Mouse (Mus musculus) embryonic facial prominence, embryonic 15.5 days (tissue): ENCODE measurements around the gene Fam173b. TPM values are rescaled to one million over a fixed set of nuclear protein-coding genes. Genes with fewer than 3 reads are reported as not detected.

Experiments used
- ATAC-seq: fragments of 200-750 bp; cut with Nextera tagmentation; 2 replicates; pipeline ENCODE4 v1.8.0; 2017; ENCODE audit warnings: low read depth, moderate TSS enrichment; ENCODE audit not compliant: insufficient number of reproducible peaks, low FRiP score, low TSS enrichment
- H3K27ac ChIP-seq: fragments of 300-500 bp; sonication (generic); replicated peaks from 2 replicates; pipeline ENCODE4 v1.5.1; 2015; ENCODE audit warnings: mild to moderate bottlenecking, inconsistent platforms
- H3K27me3 ChIP-seq: fragments of 300-500 bp; sonication (generic); 2 replicates; pipeline ENCODE4 v1.6.1; 2015; ENCODE audit warnings: inconsistent platforms
- H3K36me3 ChIP-seq: fragments of 300-500 bp; sonication (generic); 2 replicates; pipeline ENCODE4 v1.6.1; 2015; ENCODE audit warnings: mild to moderate bottlenecking, inconsistent platforms
- H3K4me1 ChIP-seq: fragments of 300-500 bp; sonication (generic); 2 replicates; pipeline ENCODE4 v1.6.1; 2015; ENCODE audit warnings: inconsistent platforms
- H3K4me2 ChIP-seq: fragments of 300-500 bp; sonication (generic); replicated peaks from 2 replicates; pipeline ENCODE4 v1.6.1; 2015; ENCODE audit warnings: mild to moderate bottlenecking, inconsistent platforms
- H3K4me3 ChIP-seq: fragments of 300-500 bp; sonication (generic); replicated peaks from 2 replicates; pipeline ENCODE4 v1.5.1; 2015; ENCODE audit warnings: mild to moderate bottlenecking, inconsistent platforms
- H3K9ac ChIP-seq: fragments of 300-500 bp; sonication (generic); 2 replicates; pipeline ENCODE4 v1.6.1; 2015; ENCODE audit warnings: inconsistent platforms
- H3K9me3 ChIP-seq: fragments of 300-500 bp; sonication (generic); replicated peaks from 2 replicates; pipeline ENCODE4 v1.6.1; 2016; ENCODE audit warnings: inconsistent platforms
- WGBS: fragments of 180-500 bp; shearing (Covaris S2); methylation state at CpG from one replicate; pipeline ENCODE4 v1.1.7; 2015; 5-methylcytosine and 5-hydroxymethylcytosine counted together
- polyA plus RNA-seq: library from polyadenylated mRNA; unstranded; fragments of >200 nt; fragmentation: Nextera tagmentation; extraction: Ambion mirVana; gene quantifications from 2 replicates; pipeline ENCODE4 v1.2.1, GENCODE M21; 2015

Fam173b gene
- polyA plus RNA-seq, result 15.7 and 16.9 TPM in 2 replicates

DNA sequence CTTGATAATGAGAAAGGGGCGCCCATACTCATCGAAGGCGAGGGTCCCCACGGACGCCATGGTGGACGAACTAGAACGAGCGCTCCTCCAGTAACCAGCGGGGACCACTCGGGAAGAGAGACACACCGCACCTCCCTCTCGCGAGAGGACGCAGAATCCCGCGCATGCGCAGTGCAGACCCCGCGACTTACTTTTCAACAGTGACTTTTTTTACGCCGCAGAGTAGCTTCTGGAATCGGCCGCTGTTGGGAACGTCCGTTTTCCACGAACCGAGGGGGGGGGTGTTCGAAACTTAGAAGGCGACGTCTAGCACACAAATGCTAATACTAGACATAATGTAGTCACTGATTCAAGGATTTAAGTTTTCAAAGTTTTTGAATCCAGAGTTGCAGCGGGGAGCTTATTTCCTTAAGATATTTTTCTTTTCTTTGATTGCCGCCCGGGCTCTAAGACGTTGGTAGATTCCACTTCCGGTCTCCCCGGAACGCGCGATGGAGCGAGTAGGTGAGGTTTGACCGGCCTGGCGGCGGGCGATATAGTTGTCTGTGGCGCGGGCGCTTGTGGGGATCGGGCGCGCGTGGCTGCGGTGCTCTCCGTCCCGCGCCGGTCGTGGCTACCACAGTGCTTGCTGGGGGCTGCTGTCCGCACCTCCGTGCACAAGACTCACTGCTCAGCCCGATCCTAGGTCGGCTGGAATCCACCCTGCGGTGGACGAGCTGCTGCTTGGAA, at the start of gene Fam173b, which contains the start of gene Cct5:
Gene Fam173b, plus strand, starts transcription at position 207 of the 729 bp plus-strand sequence.
Gene Cct5, minus strand, starts transcription at position 159 of the 729 bp plus-strand sequence.
- peak within 1 kb of the TSS; percentile 87 for H3K4me2 ChIP-seq
- peak within 1 kb of the TSS; percentile 96 for H3K27ac ChIP-seq
- peak; percentile 91 for ATAC-seq
- H3K9me3 ChIP-seq, result no peaks in the 10 kb centered on the region
- H3K9ac ChIP-seq, result peak within 1 kb of the TSS; percentile 85
- under 1% methylated on average over 63 of the region's 63 CpGs for WGBS
- H3K36me3 ChIP-seq, result peaks cover 14% of the 10 kb centered on the region; the same call in 1 of the 2 replicates
- H3K4me3 ChIP-seq, result peak within 1 kb of the TSS; percentile 71
- peaks cover 24% of the 10 kb centered on the region for H3K4me1 ChIP-seq
- H3K27me3 ChIP-seq, result no peaks in the 10 kb centered on the region

GRCm38 (mm10) chr15:31554855-31555254, 46.8 kb upstream of the Fam173b start:
- H3K9me3 ChIP-seq, result no peaks in the 10 kb centered on the region

DNA sequence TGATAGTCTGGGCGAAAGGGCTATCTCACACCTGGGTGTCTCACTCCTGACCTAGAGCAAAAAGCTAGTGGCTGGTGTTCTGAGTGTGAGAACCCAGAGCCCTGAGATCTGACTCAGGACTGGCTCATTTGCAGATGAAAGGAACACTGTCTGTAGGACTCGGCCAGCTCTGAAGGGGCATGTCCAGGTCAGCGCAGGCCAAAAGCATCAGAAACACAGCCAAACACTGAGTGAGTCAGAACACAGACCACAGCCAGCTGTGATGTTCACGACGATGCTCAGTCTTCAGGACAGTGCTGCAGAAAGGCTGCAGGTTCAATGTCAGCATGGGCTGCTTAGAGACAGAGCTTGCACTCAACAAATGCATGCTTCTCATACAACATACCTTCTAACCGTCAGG, 40.3 kb upstream of the Fam173b start:
- Histone ChIP-seq H3K4me2 (no peak overlapping the region), H3K36me3 (no peaks in the 10 kb centered on the region), H3K4me3 (no peak overlapping the region), H3K27ac (no peak overlapping the region), H3K9ac (no peak overlapping the region), H3K9me3 (no peaks in the 10 kb centered on the region), H3K27me3 (no peaks in the 10 kb centered on the region), H3K4me1 (0 out of 2 replicates have a peak, but pooled peaks cover 6% of the 10 kb centered on the region)
- ATAC-seq, result no peak
- 76% methylated on average over 6 of the region's 6 CpGs for WGBS

More at GRCm38 (mm10) chr15:31554855-31555254, 46.8 kb upstream of the Fam173b start:
- H3K4me2 ChIP-seq, result no peak overlapping the region
- H3K27ac ChIP-seq, result no peak overlapping the region
- no peaks in the 10 kb centered on the region for H3K4me1 ChIP-seq
- no peak overlapping the region for H3K9ac ChIP-seq
- no peaks in the 10 kb centered on the region for H3K27me3 ChIP-seq
- 88% methylated on average over 2 of the region's 2 CpGs for WGBS
- no peak overlapping the region for H3K4me3 ChIP-seq
- H3K36me3 ChIP-seq, result no peaks in the 10 kb centered on the region
- ATAC-seq, result no peak

GRCm38 (mm10) chr15:31561976-31562375, 39.7 kb upstream of the Fam173b start:
- Histone ChIP-seq H3K36me3 (no peaks in the 10 kb centered on the region), H3K4me3 (no peak overlapping the region), H3K9ac (no peak overlapping the region), H3K27me3 (no peaks in the 10 kb centered on the region), H3K9me3 (no peaks in the 10 kb centered on the region), H3K27ac (no peak overlapping the region), H3K4me2 (no peak overlapping the region), H3K4me1 (0 out of 2 replicates have a peak, but pooled peaks cover 6% of the 10 kb centered on the region)
- 97% methylated on average over 4 of the region's 4 CpGs for WGBS
- no peak for ATAC-seq

- Histone ChIP-seq H3K36me3 (no peaks in the 10 kb centered on the region), H3K9ac (no peak overlapping the region), H3K4me1 (0 out of 2 replicates have a peak, but pooled peaks cover 6% of the 10 kb centered on the region), H3K9me3 (no peaks in the 10 kb centered on the region), H3K27ac (no peak overlapping the region), H3K27me3 (no peaks in the 10 kb centered on the region), H3K4me2 (no peak overlapping the region), H3K4me3 (no peak overlapping the region)
- 81% methylated on average over 8 of the region's 8 CpGs for WGBS
- no peak for ATAC-seq
Observed at GRCm38 (mm10) chr15:31562847-31563246, 38.8 kb upstream of the Fam173b start.

- WGBS, result 52% methylated on average over 19 of the region's 19 CpGs
- no peak for ATAC-seq
- H3K4me1 ChIP-seq, result peaks cover 15% of the 10 kb centered on the region
- no peak overlapping the region for H3K4me3 ChIP-seq
- no peaks in the 10 kb centered on the region for H3K9me3 ChIP-seq
- H3K27me3 ChIP-seq, result no peaks in the 10 kb centered on the region
- H3K4me2 ChIP-seq, result no peak overlapping the region
- no peaks in the 10 kb centered on the region for H3K36me3 ChIP-seq
- H3K27ac ChIP-seq, result no peak overlapping the region
- no peak overlapping the region for H3K9ac ChIP-seq
Observed at GRCm38 (mm10) chr15:31563577-31564546, 37.8 kb upstream of the Fam173b start.

DNA sequence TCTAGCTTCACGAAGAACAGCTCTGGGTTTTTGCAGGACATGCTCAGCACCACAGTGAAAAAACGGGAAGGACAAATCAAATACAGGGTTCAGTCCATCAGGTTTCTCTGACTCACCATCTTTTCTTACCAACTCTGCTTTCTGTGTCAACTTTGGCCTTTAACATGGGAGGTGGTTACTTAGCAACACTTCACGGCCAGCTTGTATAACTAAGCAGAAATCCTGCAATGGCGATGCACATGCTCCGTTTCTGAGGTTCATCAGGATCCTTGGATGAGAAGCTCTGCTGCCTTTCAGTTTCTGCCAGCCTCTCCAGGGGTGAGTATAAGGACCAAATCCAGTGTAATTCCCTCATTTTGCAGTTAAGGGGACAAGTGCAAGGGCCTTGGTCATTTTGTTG, 36.5 kb upstream of the Fam173b start, which contains the start of gene Cmbl:
Gene Cmbl, plus strand, starts transcription at position 206 of the 400 bp plus-strand sequence.
- no peak within 1 kb of the TSS for H3K4me2 ChIP-seq
- H3K27ac ChIP-seq, result no peak within 1 kb of the TSS
- no peaks in the 10 kb centered on the region for H3K27me3 ChIP-seq
- peaks cover 24% of the 10 kb centered on the region for H3K4me1 ChIP-seq
- WGBS, result 68% methylated on average over 5 of the region's 5 CpGs
- H3K9ac ChIP-seq, result no peak within 1 kb of the TSS
- no peaks in the 10 kb centered on the region for H3K9me3 ChIP-seq
- H3K36me3 ChIP-seq, result no peaks in the 10 kb centered on the region
- ATAC-seq, result no peak
- no peak within 1 kb of the TSS for H3K4me3 ChIP-seq

GRCm38 (mm10) chr15:31565786-31566185, 35.9 kb upstream of the Fam173b start:
- H3K9ac ChIP-seq, result no peak overlapping the region
- no peak overlapping the region for H3K4me2 ChIP-seq
- ATAC-seq, result no peak
- no peaks in the 10 kb centered on the region for H3K36me3 ChIP-seq
- 51% methylated on average over 1 of the region's 1 CpGs for WGBS
- peaks cover 30% of the 10 kb centered on the region for H3K4me1 ChIP-seq
- H3K27me3 ChIP-seq, result no peaks in the 10 kb centered on the region
- H3K27ac ChIP-seq, result no peak overlapping the region
- no peaks in the 10 kb centered on the region for H3K9me3 ChIP-seq
- H3K4me3 ChIP-seq, result no peak overlapping the region

DNA sequence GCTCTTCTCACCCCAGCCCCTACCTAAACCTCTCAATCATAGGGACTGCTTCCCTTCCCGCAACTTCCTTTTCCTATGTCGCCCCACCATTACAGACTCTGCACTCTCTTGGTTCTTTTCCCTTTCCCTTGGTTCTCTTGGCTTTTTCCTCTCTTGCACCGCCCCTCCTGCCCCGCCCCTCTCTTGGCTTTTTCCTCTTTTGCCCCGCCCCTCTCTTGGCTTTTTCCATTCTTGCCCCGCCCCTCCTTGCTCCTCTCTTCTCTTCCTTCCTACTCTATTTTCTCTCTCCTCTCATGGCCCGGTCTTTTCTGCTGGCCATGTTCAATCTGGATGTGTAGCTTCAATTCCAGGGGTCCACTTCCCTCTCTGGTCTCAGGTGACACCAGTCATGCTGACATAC, 34.2 kb upstream of the Fam173b start:
- WGBS, result 71% methylated on average over 7 of the region's 7 CpGs
- H3K27me3 ChIP-seq, result no peaks in the 10 kb centered on the region
- H3K4me3 ChIP-seq, result no peak overlapping the region
- no peaks in the 10 kb centered on the region for H3K36me3 ChIP-seq
- peaks cover 46% of the 10 kb centered on the region for H3K4me1 ChIP-seq
- H3K9ac ChIP-seq, result no peak overlapping the region
- H3K4me2 ChIP-seq, result no peak overlapping the region
- H3K27ac ChIP-seq, result no peak overlapping the region
- no peak for ATAC-seq
- no peaks in the 10 kb centered on the region for H3K9me3 ChIP-seq

DNA sequence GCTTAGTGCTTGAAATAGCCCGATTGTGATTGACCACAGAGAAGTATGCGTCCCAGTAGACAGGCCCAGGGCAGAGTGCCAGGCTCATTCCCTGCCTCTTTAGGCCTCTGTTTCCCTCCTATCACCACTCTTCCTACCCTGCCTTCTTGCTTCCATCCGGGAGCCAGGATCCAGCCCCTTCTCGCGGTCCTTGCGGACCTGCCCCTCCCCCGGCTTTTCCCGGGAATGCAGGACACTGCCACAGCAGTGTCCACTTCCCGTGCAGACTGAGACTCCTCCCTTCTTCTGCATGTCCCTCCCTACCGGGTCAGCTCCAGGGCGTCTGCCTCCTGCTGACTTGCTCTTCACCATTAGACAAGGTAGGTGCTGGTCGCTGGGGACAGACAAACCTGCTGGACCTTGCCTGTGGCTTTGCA, 33.1 kb upstream of the Fam173b start:
- 21% methylated on average over 12 of the region's 12 CpGs for WGBS
- no peaks in the 10 kb centered on the region for H3K27me3 ChIP-seq
- H3K27ac ChIP-seq, result peak overlapping the region; percentile 22
- H3K36me3 ChIP-seq, result no peaks in the 10 kb centered on the region
- peak overlapping the region; percentile 11 for H3K4me2 ChIP-seq
- H3K9me3 ChIP-seq, result no peaks in the 10 kb centered on the region
- no peak overlapping the region for H3K4me3 ChIP-seq
- H3K4me1 ChIP-seq, result peaks cover 49% of the 10 kb centered on the region
- H3K9ac ChIP-seq, result no peak overlapping the region
- peak; percentile 36; the same call in 1 of the 2 replicates for ATAC-seq
